Mouse (Mus musculus): ENCODE results near the gene Rdh9.

Gene Rdh9

DNA sequence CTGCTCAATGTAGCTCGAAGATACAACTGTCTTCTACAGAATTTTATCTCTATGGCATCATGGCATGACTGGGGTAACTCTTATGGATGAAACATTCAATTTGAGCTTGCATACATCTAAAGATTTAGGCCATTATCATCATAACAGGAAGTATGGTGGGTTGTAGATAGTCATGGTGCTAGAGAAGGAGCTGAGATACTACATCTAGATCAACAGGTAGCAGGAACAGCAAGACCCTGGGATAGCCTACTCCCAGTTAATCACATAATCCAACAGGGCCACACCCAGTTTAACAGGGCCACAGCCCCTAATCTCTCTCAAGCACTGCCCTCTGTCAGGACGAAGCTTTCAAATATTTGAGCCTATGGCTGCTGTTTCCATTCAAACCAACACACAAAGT lies 64.6 kb downstream of the Rdh9 start:
- no peak for DNase-seq (ENCODE audit: low read depth, low spot score)

Data from 3T3-L1 (cell line).